Mouse (Mus musculus) heart, embryonic 15.5 days (tissue): ENCODE results near the gene Zc2hc1c. TPM values are rescaled to one million over a fixed set of nuclear protein-coding genes. Genes with fewer than 3 reads are reported as not detected.

Source experiments
- ATAC-seq: fragments of 200-750 bp; cut with Nextera tagmentation; replicated peaks from 2 replicates; pipeline ENCODE4 v1.8.0; 2017; ENCODE audit warnings: low read depth, moderate TSS enrichment; ENCODE audit not compliant: insufficient number of reproducible peaks, insufficient read depth, low FRiP score
- H3K27ac ChIP-seq: fragments of 300-500 bp; sonication (generic); 2 replicates; pipeline ENCODE4 v1.5.1; 2015; ENCODE audit warnings: mild to moderate bottlenecking, inconsistent platforms
- H3K27me3 ChIP-seq: fragments of 300-500 bp; sonication (generic); 2 replicates; pipeline ENCODE4 v1.6.1; 2015; ENCODE audit warnings: inconsistent platforms
- H3K36me3 ChIP-seq: fragments of 300-500 bp; sonication (generic); 2 replicates; pipeline ENCODE4 v1.6.1; 2015; ENCODE audit warnings: mild to moderate bottlenecking, inconsistent platforms
- H3K4me1 ChIP-seq: fragments of 300-500 bp; sonication (generic); replicated peaks from 2 replicates; pipeline ENCODE4 v1.6.1; 2015; ENCODE audit warnings: inconsistent platforms
- H3K4me2 ChIP-seq: fragments of 300-500 bp; sonication (generic); 2 replicates; pipeline ENCODE4 v1.6.1; 2015; ENCODE audit warnings: inconsistent platforms, mild to moderate bottlenecking, moderate library complexity
- H3K4me3 ChIP-seq: fragments of 300-500 bp; sonication (generic); 2 replicates; pipeline ENCODE4 v1.5.1; 2015; ENCODE audit warnings: mild to moderate bottlenecking, inconsistent platforms
- H3K9ac ChIP-seq: fragments of 300-500 bp; sonication (generic); 2 replicates; pipeline ENCODE4 v1.6.1; 2015; ENCODE audit warnings: mild to moderate bottlenecking, inconsistent platforms
- H3K9me3 ChIP-seq: fragments of 300-500 bp; sonication (generic); replicated peaks from 2 replicates; pipeline ENCODE4 v1.6.1; 2016; ENCODE audit warnings: inconsistent platforms
- WGBS: fragments of 180-500 bp; shearing (Covaris S2); methylation state at CpG from one replicate; pipeline ENCODE4 v1.1.7; 2015; ENCODE audit warnings: mixed read lengths; 5-methylcytosine and 5-hydroxymethylcytosine counted together
- microRNA-seq: library from miRNA; unstranded; fragments of <30 nt; microRNA quantifications from one replicate; pipeline ENCODE4, GENCODE M21; 2016
- polyA plus RNA-seq: library from polyadenylated mRNA; unstranded; fragments of >200 nt; fragmentation: Nextera tagmentation; extraction: Ambion mirVana; gene quantifications from 2 replicates; pipeline ENCODE4 v1.2.1, GENCODE M21; 2015

The Zc2hc1c gene
- polyA plus RNA-seq, 1 experiment from 2014 or later = 1.3 TPM

- peaks cover 7% of the 10 kb centered on the region; the same call in 1 of the 2 replicates for H3K36me3 ChIP-seq
- H3K9me3 ChIP-seq = no peaks in the 10 kb centered on the region
- no peaks in the 10 kb centered on the region for H3K27me3 ChIP-seq
- H3K4me3 ChIP-seq = no peak overlapping the region
- H3K4me1 ChIP-seq = peaks cover 22% of the 10 kb centered on the region
- no peak overlapping the region for H3K27ac ChIP-seq
- WGBS = 38% methylated on average over 1 of the region's 1 CpGs
- H3K9ac ChIP-seq = no peak overlapping the region
- no peak for ATAC-seq
- H3K4me2 ChIP-seq = no peak overlapping the region
These were observed 52.7 kb downstream of the Zc2hc1c start for GRCm38 (mm10) chr12:85341131-85341530.

GRCm38 (mm10) chr12:85342310-85342709, 53.9 kb downstream of the Zc2hc1c start:
- Histone ChIP-seq H3K4me2 (no peak overlapping the region), H3K36me3 (peaks cover 7% of the 10 kb centered on the region; the same call in 1 of the 2 replicates), H3K27me3 (no peaks in the 10 kb centered on the region), H3K9me3 (no peaks in the 10 kb centered on the region), H3K9ac (no peak overlapping the region), H3K4me3 (no peak overlapping the region), H3K27ac (no peak overlapping the region), H3K4me1 (peaks cover 18% of the 10 kb centered on the region)
- no peak for ATAC-seq
- WGBS = 67% methylated on average over 4 of the region's 4 CpGs

- H3K4me2 ChIP-seq = no peak overlapping the region
- no peak for ATAC-seq
- WGBS = 67% methylated on average over 7 of the region's 7 CpGs
These were observed 55.9 kb downstream of the Zc2hc1c start for GRCm38 (mm10) chr12:85344252-85344651.

GRCm38 (mm10) chr12:85345559-85345958, 57.2 kb downstream of the Zc2hc1c start:
- no peak overlapping the region for H3K4me2 ChIP-seq
- H3K4me1 ChIP-seq = peaks cover 14% of the 10 kb centered on the region
- no peak overlapping the region for H3K4me3 ChIP-seq
- no peak for ATAC-seq
- H3K9me3 ChIP-seq = no peaks in the 10 kb centered on the region
- no peak overlapping the region for H3K9ac ChIP-seq
- no peaks in the 10 kb centered on the region for H3K27me3 ChIP-seq
- H3K36me3 ChIP-seq = peaks cover 15% of the 10 kb centered on the region; the same call in 1 of the 2 replicates
- no peak overlapping the region for H3K27ac ChIP-seq
- WGBS = 91% methylated on average over 6 of the region's 6 CpGs

More at GRCm38 (mm10) chr12:85344252-85344651, 55.9 kb downstream of the Zc2hc1c start:
- H3K27me3 ChIP-seq = no peaks in the 10 kb centered on the region
- H3K9me3 ChIP-seq = no peaks in the 10 kb centered on the region
- no peak overlapping the region for H3K4me3 ChIP-seq
- H3K4me1 ChIP-seq = peaks cover 14% of the 10 kb centered on the region
- no peak overlapping the region for H3K27ac ChIP-seq
- no peak overlapping the region for H3K9ac ChIP-seq
- H3K36me3 ChIP-seq = peaks cover 11% of the 10 kb centered on the region; the same call in 1 of the 2 replicates

- H3K4me1 ChIP-seq = peaks cover 17% of the 10 kb centered on the region
- no peaks in the 10 kb centered on the region for H3K9me3 ChIP-seq
- 39% methylated on average over 3 of the region's 3 CpGs for WGBS
- no peak for ATAC-seq
- H3K4me2 ChIP-seq = no peak overlapping the region
- no peak overlapping the region for H3K9ac ChIP-seq
- H3K36me3 ChIP-seq = peaks cover 15% of the 10 kb centered on the region; the same call in 1 of the 2 replicates
- H3K4me3 ChIP-seq = no peak overlapping the region
- no peaks in the 10 kb centered on the region for H3K27me3 ChIP-seq
- no peak overlapping the region for H3K27ac ChIP-seq
These were observed 58.0 kb downstream of the Zc2hc1c start for GRCm38 (mm10) chr12:85346374-85346773.

- Histone ChIP-seq H3K4me3 (no peak overlapping the region), H3K9ac (no peak overlapping the region), H3K27me3 (no peaks in the 10 kb centered on the region), H3K36me3 (peaks cover 15% of the 10 kb centered on the region; the same call in 1 of the 2 replicates), H3K9me3 (no peaks in the 10 kb centered on the region), H3K4me1 (peaks cover 17% of the 10 kb centered on the region), H3K27ac (no peak overlapping the region), H3K4me2 (no peak overlapping the region)
- WGBS = 76% methylated on average over 3 of the region's 3 CpGs
- ATAC-seq = no peak
These were observed 58.8 kb downstream of the Zc2hc1c start for GRCm38 (mm10) chr12:85347196-85347595.

- Histone ChIP-seq H3K9me3 (no peaks in the 10 kb centered on the region), H3K9ac (no peak overlapping the region), H3K4me1 (peaks cover 17% of the 10 kb centered on the region), H3K27ac (peak overlapping the region; percentile 10; the same call in 1 of the 2 replicates), H3K36me3 (peaks cover 19% of the 10 kb centered on the region), H3K4me3 (no peak overlapping the region), H3K27me3 (no peaks in the 10 kb centered on the region), H3K4me2 (no peak overlapping the region)
- WGBS = 65% methylated on average over 6 of the region's 6 CpGs
- ATAC-seq = no peak
These were observed 59.9 kb downstream of the Zc2hc1c start for GRCm38 (mm10) chr12:85348338-85348737.

Small RNA genes within 50 kb of the gene (microRNA-seq; reads per million reads assigned to microRNA genes)
- gene Mir6938 = not detected

Other genes starting within 250 kb of the Zc2hc1c start
- 2.5 TPM in 2 replicates for gene Prox2, start 177.8 kb upstream of the Zc2hc1c start, polyA plus RNA-seq
- 199 and 204 TPM in 2 replicates for gene Dlst, start 177.8 kb upstream of the Zc2hc1c start, polyA plus RNA-seq
- gene Rps6kl1, start 137.3 kb upstream of the Zc2hc1c start, polyA plus RNA-seq = 0.87 and 1.9 TPM in 2 replicates
- gene Pgf, start 110.8 kb upstream of the Zc2hc1c start, polyA plus RNA-seq = 8.9 and 9.5 TPM in 2 replicates
- 50.1 and 62.3 TPM in 2 replicates for gene Eif2b2, start 69.1 kb upstream of the Zc2hc1c start, polyA plus RNA-seq
- 6.2 and 6.4 TPM in 2 replicates for gene Mlh3, start 18.0 kb upstream of the Zc2hc1c start, polyA plus RNA-seq
- gene Acyp1, start 153 bp upstream of the Zc2hc1c start, polyA plus RNA-seq = 57.5 and 71.7 TPM in 2 replicates
- gene Nek9, start 50.8 kb downstream of the Zc2hc1c start, polyA plus RNA-seq = 16.4 and 21.3 TPM in 2 replicates
- gene Tmed10, start 86.3 kb downstream of the Zc2hc1c start, polyA plus RNA-seq = 240 and 248 TPM in 2 replicates
- gene Fos, start 185.3 kb downstream of the Zc2hc1c start, polyA plus RNA-seq = 5.4 and 5.9 TPM in 2 replicates